Mouse (Mus musculus) brain, embryonic 14.5 days (tissue): ENCODE data around the gene Trat1.

Source experiments
- CTCF ChIP-seq: fragments of 200-500 bp; IDR thresholded peaks from 2 replicates; pipeline ENCODE4 v1.5.1; 2012; ENCODE audit warnings: inconsistent platforms, mild to moderate bottlenecking, moderate library complexity, borderline replicate concordance; ENCODE audit not compliant: insufficient read depth, insufficient read length; ENCODE audit errors: extremely low read depth
- POLR2A ChIP-seq: fragments of 200-500 bp; IDR thresholded peaks from 2 replicates; pipeline ENCODE4 v1.6.1; 2012; ENCODE audit warnings: mild to moderate bottlenecking, inconsistent platforms, borderline replicate concordance; ENCODE audit not compliant: poor library complexity, insufficient read depth, insufficient read length, severe bottlenecking; ENCODE audit errors: extremely low read depth

DNA sequence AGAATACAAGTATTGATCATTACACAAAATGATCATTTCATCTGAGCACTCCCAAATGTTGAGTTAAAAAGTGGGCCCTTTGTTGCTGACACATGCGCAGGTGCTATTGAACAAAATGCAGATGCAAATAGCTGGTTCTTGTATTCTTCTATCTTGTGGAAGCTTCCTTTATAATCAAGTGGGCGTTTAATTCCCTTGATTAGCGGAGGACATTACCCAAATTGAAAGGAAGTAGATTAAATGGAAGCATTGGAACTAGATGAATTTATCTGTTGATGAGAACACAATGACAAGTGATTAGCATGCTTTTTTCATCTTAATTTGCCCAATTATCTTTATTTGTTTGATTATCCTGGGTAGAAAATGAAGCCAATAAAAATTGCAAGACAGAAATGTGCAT, 51.6 kb downstream of the Trat1 start:
- no peak for TF ChIP-seq POLR2A
- no peak for TF ChIP-seq CTCF
